Mouse (Mus musculus): ENCODE results near the gene Sec13. TPM values are rescaled to one million over a fixed set of nuclear protein-coding genes. Genes with fewer than 3 reads are reported as not detected.

Sec13 gene
- total RNA-seq, 2 experiments from 2014 or later: 60.0 to 74.1 TPM

- TF ChIP-seq CTCF (IDR thresholded peaks at IDR 0.05): no peak
- intact Hi-C loops (cut with DNase I): loop anchor here (5.0 kb wide), 1 partner anchor 238 kb away; the partner anchor contains the start of gene Jagn1
- no peak for DNase-seq
- no peak overlapping the region for H3K4me3 ChIP-seq
- H3K27ac ChIP-seq: no peak overlapping the region
These were observed 60.5 kb downstream of the Sec13 start for GRCm38 (mm10) chr6:113679993-113680566.

DNA sequence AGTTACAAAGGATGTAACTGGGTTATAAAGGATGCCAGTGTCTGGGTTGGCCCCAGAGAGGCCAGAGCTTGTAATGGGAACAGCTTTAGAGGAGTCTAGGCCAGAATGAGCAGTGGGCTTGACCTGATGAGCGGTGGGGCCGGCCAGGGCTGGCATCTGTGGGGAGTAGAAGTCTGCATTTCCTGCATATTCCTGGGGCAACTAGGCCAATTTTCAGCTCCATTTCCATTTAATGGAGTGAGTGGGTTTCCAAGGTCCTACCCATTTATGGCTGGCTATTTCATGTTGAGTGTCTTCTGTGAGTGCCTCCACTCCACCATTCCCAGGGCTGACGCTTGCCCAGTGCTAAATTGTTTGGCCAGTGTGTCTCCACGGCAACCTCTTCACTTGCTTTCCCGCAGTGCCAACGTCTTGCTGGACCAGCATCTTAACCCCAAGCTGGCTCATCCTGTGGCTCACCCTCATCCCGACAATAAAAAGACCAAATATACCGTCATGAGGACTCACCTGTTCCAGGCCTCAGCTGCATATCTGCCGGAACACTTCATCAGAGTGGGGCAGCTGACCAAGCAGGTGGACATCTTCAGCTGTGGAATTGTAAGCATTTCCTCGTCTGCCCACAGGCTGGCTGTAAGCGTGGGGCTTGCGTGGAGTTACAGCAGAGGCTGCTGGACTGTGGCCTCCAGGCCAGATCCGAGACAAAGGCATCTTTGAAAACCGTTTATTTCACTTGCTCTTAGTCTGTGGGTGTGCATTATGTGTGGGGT lies 62.1 kb downstream of the Sec13 start:
- no peak for TF ChIP-seq CTCF (IDR thresholded peaks at IDR 0.05)
- intact Hi-C loops (cut with DNase I): no loop called here
- Histone ChIP-seq H3K4me3 (no peak overlapping the region), H3K27ac (no peak overlapping the region)
- DNase-seq: no peak

Small RNAs within 50 kb of the gene (microRNA-seq; reads per million reads assigned to microRNA genes)
- gene Mir7042: not detected

Other genes with a start within 250 kb of the Sec13 start
- under 1 TPM; 0.08 to 0.11 TPM for gene Prrt3, start 238.8 kb downstream of the Sec13 start, total RNA-seq (2021)
- 10 to 100 TPM; 54.9 to 63.2 TPM for gene Emc3, start 209.1 kb downstream of the Sec13 start, total RNA-seq (2021)
- under 1 TPM; 0.10 to 0.28 TPM for gene Fancd2, start 209.1 kb downstream of the Sec13 start, total RNA-seq (2021)
- gene Fancd2os, start 140.0 kb downstream of the Sec13 start, total RNA-seq (2021): not detected
- gene Brk1, start 136.0 kb downstream of the Sec13 start, total RNA-seq (2021): 10 to 100 TPM; 37.3 to 46.0 TPM
- gene Vhl, start 116.8 kb downstream of the Sec13 start, total RNA-seq (2021): 1 to 10 TPM; 5.1 to 5.9 TPM
- 1 to 10 TPM; 3.9 to 6.1 TPM for gene Irak2, start 102.3 kb downstream of the Sec13 start, total RNA-seq (2021)
- 10 to 100 TPM; 36.4 to 41.1 TPM for gene Tatdn2, start 43.7 kb downstream of the Sec13 start, total RNA-seq (2021)
- gene Ghrl, start 20.9 kb downstream of the Sec13 start, total RNA-seq (2021): 1 to 10 TPM in 1 of 2 experiments, not detected in 1; 1.0 TPM